Mouse (Mus musculus): ENCODE measurements around the gene H2-Ab1. TPM values are rescaled to one million over a fixed set of nuclear protein-coding genes. Genes with fewer than 3 reads are reported as not detected.

The H2-Ab1 gene
- polyA plus RNA-seq (2012; rRNA removed; ENCODE audit: low replicate concordance): 701 and 1,325 TPM in 2 replicates

DNA sequence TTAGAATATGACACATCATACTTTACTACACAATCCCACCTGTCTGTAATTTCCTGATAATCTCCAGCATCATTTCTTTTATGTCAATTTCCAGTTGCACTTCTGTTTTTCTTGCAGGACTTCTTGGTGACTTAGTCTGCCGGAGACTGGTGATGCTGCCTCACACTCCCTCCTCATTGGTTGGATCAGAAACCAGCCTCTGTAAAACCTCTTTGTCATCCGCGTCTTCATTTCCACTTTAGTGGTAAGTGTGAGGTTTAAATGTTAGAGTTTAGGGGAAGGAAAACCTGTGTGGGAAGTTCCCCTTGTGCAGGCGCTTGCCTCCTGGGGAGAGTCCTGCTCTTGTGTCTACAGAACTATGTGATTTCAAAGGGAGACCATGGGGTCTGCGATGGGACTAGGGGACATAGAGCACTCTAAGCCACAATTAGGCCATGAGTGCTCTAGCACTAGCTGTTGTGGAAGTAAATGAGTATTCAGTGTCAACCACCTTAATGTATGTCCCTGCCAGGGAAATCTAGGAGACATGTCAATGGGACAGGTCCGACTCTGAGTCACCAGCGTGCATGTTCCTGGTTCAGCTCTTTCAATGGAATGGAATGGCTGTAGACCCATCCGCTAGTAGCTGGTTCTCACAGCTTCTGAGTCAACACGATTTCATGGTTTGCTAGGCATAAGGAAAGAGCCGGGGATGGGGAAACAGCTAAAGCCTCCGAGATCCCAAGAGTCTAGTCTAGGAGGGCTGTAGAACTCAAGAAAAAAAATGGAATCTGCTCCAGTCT, at the start of gene H2-Ab1:
TSS of gene H2-Ab1 (plus strand) at position 96 of the 782 bp plus-strand sequence.

DNA sequence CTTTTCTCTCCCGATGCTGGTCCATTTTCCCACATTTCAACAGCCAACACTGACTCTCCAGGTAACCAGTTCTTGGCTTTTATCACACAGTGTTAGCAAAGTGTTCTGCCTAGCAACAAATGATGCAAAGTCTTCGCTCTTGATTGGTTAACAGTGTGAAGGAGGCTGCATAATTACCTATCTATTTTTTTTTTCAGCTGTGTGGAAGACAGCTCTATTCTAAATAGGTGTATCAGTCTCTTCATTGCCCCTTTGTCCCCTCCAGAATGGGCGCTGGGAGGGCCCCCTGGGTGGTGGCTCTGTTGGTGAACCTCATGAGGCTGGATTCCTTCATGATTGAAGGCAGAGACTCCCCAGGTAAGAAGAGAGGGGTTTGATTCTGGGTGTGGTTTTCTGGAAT, 18.8 kb upstream of the H2-Ab1 start, which contains the start of gene H2-Ob:
TSS of gene H2-Ob (plus strand) at position 198 of the 400 bp plus-strand sequence.

DNA sequence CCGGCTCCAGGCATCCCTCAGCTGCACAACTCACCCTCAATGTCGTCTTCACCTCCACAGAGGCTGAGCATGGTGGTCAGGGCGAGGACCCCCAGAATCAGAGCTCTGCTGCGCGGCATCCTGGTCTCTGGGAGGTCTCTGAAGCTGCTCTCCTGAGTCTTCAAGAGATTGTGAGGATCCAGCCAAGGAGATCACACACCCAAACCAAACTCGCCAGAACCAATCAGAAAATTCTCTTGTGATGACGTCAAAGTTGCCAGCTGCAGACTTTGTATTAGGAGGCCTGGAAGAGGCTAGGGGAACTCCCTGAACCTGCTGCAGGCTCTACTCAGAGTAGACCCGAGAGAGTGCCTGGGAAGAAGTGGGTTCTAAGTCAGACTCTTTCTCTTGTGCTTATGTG, 30.2 kb downstream of the H2-Ab1 start, which contains the start of gene H2-Aa:
TSS of gene H2-Aa (minus strand) at position 176 of the 400 bp plus-strand sequence.

DNA sequence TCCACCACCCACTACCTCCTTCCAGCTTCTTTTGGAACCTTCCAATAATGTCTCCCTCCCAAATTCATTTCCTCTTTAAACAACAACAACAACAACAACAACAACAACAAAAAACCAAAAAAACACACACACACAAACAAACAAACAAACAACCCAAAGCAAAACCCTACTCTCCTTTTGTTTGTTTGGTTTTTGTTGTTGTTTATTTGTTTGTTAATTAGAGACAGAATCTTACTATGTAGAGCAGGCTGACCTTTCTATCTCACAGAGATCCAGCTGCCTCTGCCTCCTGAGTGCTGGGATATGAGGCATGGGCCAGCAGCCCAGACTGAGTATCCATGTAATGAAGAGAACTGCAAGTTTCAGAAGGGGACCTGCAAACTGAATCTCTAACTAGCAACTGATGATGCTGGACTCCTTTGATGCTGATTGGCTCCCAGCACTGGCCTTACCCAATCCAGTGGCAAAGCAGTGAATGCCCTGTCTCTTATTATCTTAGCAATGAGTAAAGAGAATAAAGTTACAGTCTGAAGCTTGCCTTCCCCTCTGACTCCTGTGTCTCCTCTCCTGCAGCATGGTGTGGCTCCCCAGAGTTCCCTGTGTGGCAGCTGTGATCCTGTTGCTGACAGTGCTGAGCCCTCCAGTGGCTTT, 48.0 kb downstream of the H2-Ab1 start, which contains the start of gene H2-Eb1:
TSS of gene H2-Eb1 (plus strand) at position 488 of the 651 bp plus-strand sequence.

Other genes starting within 250 kb of the H2-Ab1 start
- gene Ring1, start 233.0 kb upstream of the H2-Ab1 start, polyA plus RNA-seq (2012; rRNA removed; ENCODE audit: low replicate concordance): 31.6 and 54.8 TPM in 2 replicates
- 86.6 and 99.6 TPM in 2 replicates for gene H2-Ke6, start 229.6 kb upstream of the H2-Ab1 start, polyA plus RNA-seq (2012; rRNA removed; ENCODE audit: low replicate concordance)
- 134 and 217 TPM in 2 replicates for gene Slc39a7, start 226.0 kb upstream of the H2-Ab1 start, polyA plus RNA-seq (2012; rRNA removed; ENCODE audit: low replicate concordance)
- 48.9 and 66.9 TPM in 2 replicates for gene Rxrb, start 225.9 kb upstream of the H2-Ab1 start, polyA plus RNA-seq (2012; rRNA removed; ENCODE audit: low replicate concordance)
- 0.62 and 1.1 TPM in 2 replicates for gene Col11a2, start 218.3 kb upstream of the H2-Ab1 start, polyA plus RNA-seq (2012; rRNA removed; ENCODE audit: low replicate concordance)
- gene H2-Oa, start 165.3 kb upstream of the H2-Ab1 start, polyA plus RNA-seq (2012; rRNA removed; ENCODE audit: low replicate concordance): 1.5 and 8.0 TPM in 2 replicates
- gene H2-DMa, start 138.1 kb upstream of the H2-Ab1 start, polyA plus RNA-seq (2012; rRNA removed; ENCODE audit: low replicate concordance): 57.9 and 70.0 TPM in 2 replicates
- gene Brd2, start 135.1 kb upstream of the H2-Ab1 start, polyA plus RNA-seq (2012; rRNA removed; ENCODE audit: low replicate concordance): 90.8 and 138 TPM in 2 replicates
- 4.7 and 9.3 TPM in 2 replicates for gene H2-DMb2, start 114.4 kb upstream of the H2-Ab1 start, polyA plus RNA-seq (2012; rRNA removed; ENCODE audit: low replicate concordance)
- 81.8 and 86.9 TPM in 2 replicates for gene H2-DMb1, start 104.6 kb upstream of the H2-Ab1 start, polyA plus RNA-seq (2012; rRNA removed; ENCODE audit: low replicate concordance)
- 50.0 and 54.7 TPM in 2 replicates for gene Tap1, start 70.1 kb upstream of the H2-Ab1 start, polyA plus RNA-seq (2012; rRNA removed; ENCODE audit: low replicate concordance)
- 69.5 and 80.5 TPM in 2 replicates for gene Psmb9, start 69.9 kb upstream of the H2-Ab1 start, polyA plus RNA-seq (2012; rRNA removed; ENCODE audit: low replicate concordance)
- gene Psmb8, start 60.0 kb upstream of the H2-Ab1 start, polyA plus RNA-seq (2012; rRNA removed; ENCODE audit: low replicate concordance): 118 and 150 TPM in 2 replicates
- 59.2 and 66.5 TPM in 2 replicates for gene Tap2, start 54.2 kb upstream of the H2-Ab1 start, polyA plus RNA-seq (2012; rRNA removed; ENCODE audit: low replicate concordance)
- 4.2 and 6.1 TPM in 2 replicates for gene H2-Ob, start 18.8 kb upstream of the H2-Ab1 start, polyA plus RNA-seq (2012; rRNA removed; ENCODE audit: low replicate concordance)
- 503 and 676 TPM in 2 replicates for gene H2-Aa, start 30.1 kb downstream of the H2-Ab1 start, polyA plus RNA-seq (2012; rRNA removed; ENCODE audit: low replicate concordance)
- 257 and 334 TPM in 2 replicates for gene H2-Eb1, start 48.2 kb downstream of the H2-Ab1 start, polyA plus RNA-seq (2012; rRNA removed; ENCODE audit: low replicate concordance)
- 0.09 and 0.17 TPM in 2 replicates for gene H2-Eb2, start 68.0 kb downstream of the H2-Ab1 start, polyA plus RNA-seq (2012; rRNA removed; ENCODE audit: low replicate concordance)
- 1.3 TPM in 2 replicates for gene Btnl2, start 97.1 kb downstream of the H2-Ab1 start, polyA plus RNA-seq (2012; rRNA removed; ENCODE audit: low replicate concordance)
- gene Btnl1, start 119.4 kb downstream of the H2-Ab1 start, polyA plus RNA-seq (2012; rRNA removed; ENCODE audit: low replicate concordance): not detected in 2 replicates
- 0.94 and 1.8 TPM in 2 replicates for gene BC051142, start 141.1 kb downstream of the H2-Ab1 start, polyA plus RNA-seq (2012; rRNA removed; ENCODE audit: low replicate concordance)
- gene Btnl4, start 219.6 kb downstream of the H2-Ab1 start, polyA plus RNA-seq (2012; rRNA removed; ENCODE audit: low replicate concordance): 0.40 TPM in 1 of 2 replicates, not detected in the other